Mouse (Mus musculus) G1E (cell line): ENCODE measurements at regions not wholly inside any gene's neighbourhood (a gene's known extent, or its start where the extent isn't known, plus 50 kb on each side); places are given as distances from the start of the nearest gene placed in this dataset.

Experiments used
- ATAC-seq: 2 replicates; pipeline ENCODE4 v1.8.0; 2016; ENCODE audit warnings: mild to moderate bottlenecking; ENCODE audit not compliant: insufficient number of reproducible peaks, poor library complexity, low FRiP score, severe bottlenecking; ENCODE audit errors: extremely low read depth
- DNase-seq: peaks from one replicate; pipeline ENCODE4 v3.0.0; 2012; ENCODE audit warnings: low spot score
- H3K27me3 ChIP-seq: 2 replicates; pipeline ENCODE4 v1.6.1; 2012; ENCODE audit warnings: mild to moderate bottlenecking, low read length, inconsistent platforms; ENCODE audit not compliant: insufficient read depth
- H3K36me3 ChIP-seq: replicated peaks from 2 replicates; pipeline ENCODE3; 2012; ENCODE audit warnings: mild to moderate bottlenecking, inconsistent platforms
- H3K4me1 ChIP-seq: 2 replicates; pipeline ENCODE4 v1.6.1; 2012; ENCODE audit warnings: low read depth, low read length, inconsistent platforms, mixed read lengths; ENCODE audit not compliant: insufficient read depth
- H3K4me3 ChIP-seq: 2 replicates; pipeline ENCODE4 v1.5.1; 2012; ENCODE audit warnings: low read depth, mild to moderate bottlenecking, inconsistent platforms, low read length, moderate library complexity, mixed read lengths
- H3K9me3 ChIP-seq: replicated peaks from 2 replicates; pipeline ENCODE4 v1.6.1; 2012; ENCODE audit warnings: inconsistent platforms
- CTCF ChIP-seq: IDR thresholded peaks from 2 replicates; pipeline ENCODE4 v1.5.1; 2012; ENCODE audit warnings: low read depth, low read length, inconsistent platforms, mixed read lengths
- GATA1 ChIP-seq: IDR thresholded peaks from 2 replicates; pipeline ENCODE4 v1.6.1; 2012; ENCODE audit warnings: borderline replicate concordance, low read length, inconsistent platforms, mixed read lengths
- GATA2 ChIP-seq: IDR thresholded peaks from 2 replicates; pipeline ENCODE4 v1.6.1; 2012; ENCODE audit warnings: low read depth, low read length, inconsistent platforms, borderline replicate concordance
- POLR2AphosphoS5 ChIP-seq: IDR thresholded peaks from 2 replicates; pipeline ENCODE4 v1.6.1; 2012; ENCODE audit warnings: low read depth, low read length, inconsistent platforms; ENCODE audit not compliant: insufficient replicate concordance
- TAL1 ChIP-seq: conservative IDR thresholded peaks from 2 replicates; pipeline ENCODE4 v1.6.1; 2012; ENCODE audit warnings: low read depth, low read length, inconsistent platforms, mixed read lengths

GRCm38 (mm10) chr12:26045321-26045720, 369.7 kb downstream of the Rnf144a start:
- ATAC-seq (no peak), DNase-seq (no peak)
- no peak overlapping the region for H3K4me3 ChIP-seq
- no peaks in the 10 kb centered on the region for H3K27me3 ChIP-seq
- no peaks in the 10 kb centered on the region for H3K36me3 ChIP-seq
- TF ChIP-seq GATA2 (no peak), TAL1 (no peak), CTCF (no peak), POLR2AphosphoS5 (no peak), GATA1 (no peak)
- H3K9me3 ChIP-seq, result peaks cover 16% of the 10 kb centered on the region
- no peaks in the 10 kb centered on the region for H3K4me1 ChIP-seq

- no peaks in the 10 kb centered on the region for H3K4me1 ChIP-seq
- DNase-seq (no peak), ATAC-seq (no peak)
- no peaks in the 10 kb centered on the region for H3K27me3 ChIP-seq
- TF ChIP-seq GATA2, result no peak
- TF ChIP-seq CTCF, result no peak
- no peak for TF ChIP-seq TAL1
- no peak for TF ChIP-seq GATA1
- TF ChIP-seq POLR2AphosphoS5, result no peak
- no peak overlapping the region for H3K4me3 ChIP-seq
- no peaks in the 10 kb centered on the region for H3K36me3 ChIP-seq
- peaks cover 18% of the 10 kb centered on the region for H3K9me3 ChIP-seq
These were observed 402.1 kb downstream of the Rnf144a start for GRCm38 (mm10) chr12:26012951-26013350.

- TF ChIP-seq POLR2AphosphoS5 (no peak), GATA1 (no peak), TAL1 (no peak)
- no peak for ATAC-seq
- H3K27me3 ChIP-seq, result no peaks in the 10 kb centered on the region
- H3K4me3 ChIP-seq, result no peak overlapping the region
- H3K36me3 ChIP-seq, result no peaks in the 10 kb centered on the region
- no peaks in the 10 kb centered on the region for H3K4me1 ChIP-seq
- H3K9me3 ChIP-seq, result peaks cover 30% of the 10 kb centered on the region
- no peak for DNase-seq
These were observed 421.0 kb downstream of the Rnf144a start for GRCm38 (mm10) chr12:25994063-25994462.

GRCm38 (mm10) chr12:25991801-25992525, 423.1 kb downstream of the Rnf144a start:
- Histone ChIP-seq H3K36me3 (no peaks in the 10 kb centered on the region), H3K9me3 (peaks cover 29% of the 10 kb centered on the region), H3K4me3 (no peak overlapping the region), H3K27me3 (no peaks in the 10 kb centered on the region), H3K4me1 (no peaks in the 10 kb centered on the region)
- ATAC-seq, result no peak
- TF ChIP-seq GATA2 (no peak), CTCF (no peak), GATA1 (no peak), POLR2AphosphoS5 (no peak)
- DNase-seq, result no peak

- no peak for ATAC-seq
- TF ChIP-seq POLR2AphosphoS5 (no peak), TAL1 (no peak), GATA2 (no peak), GATA1 (no peak), CTCF (no peak)
- DNase-seq, result no peak
These were observed 432.5 kb downstream of the Rnf144a start for GRCm38 (mm10) chr12:25982545-25982944.

GRCm38 (mm10) chr12:25978335-25978734, 436.7 kb downstream of the Rnf144a start:
- no peak for ATAC-seq
- H3K9me3 ChIP-seq, result peaks cover 27% of the 10 kb centered on the region
- no peak for TF ChIP-seq TAL1
- TF ChIP-seq GATA2, result no peak
- no peak for TF ChIP-seq CTCF
- no peak for TF ChIP-seq POLR2AphosphoS5
- no peak for TF ChIP-seq GATA1

More at GRCm38 (mm10) chr12:25982545-25982944, 432.5 kb downstream of the Rnf144a start:
- Histone ChIP-seq H3K9me3 (peaks cover 29% of the 10 kb centered on the region), H3K4me1 (no peaks in the 10 kb centered on the region), H3K27me3 (no peaks in the 10 kb centered on the region), H3K4me3 (no peak overlapping the region), H3K36me3 (no peaks in the 10 kb centered on the region)

More at GRCm38 (mm10) chr12:25978335-25978734, 436.7 kb downstream of the Rnf144a start:
- no peaks in the 10 kb centered on the region for H3K36me3 ChIP-seq
- DNase-seq, result no peak
- H3K4me3 ChIP-seq, result no peak overlapping the region
- no peaks in the 10 kb centered on the region for H3K4me1 ChIP-seq
- no peaks in the 10 kb centered on the region for H3K27me3 ChIP-seq
